Mouse (Mus musculus): ENCODE data around the gene Cnih1.

DNA sequence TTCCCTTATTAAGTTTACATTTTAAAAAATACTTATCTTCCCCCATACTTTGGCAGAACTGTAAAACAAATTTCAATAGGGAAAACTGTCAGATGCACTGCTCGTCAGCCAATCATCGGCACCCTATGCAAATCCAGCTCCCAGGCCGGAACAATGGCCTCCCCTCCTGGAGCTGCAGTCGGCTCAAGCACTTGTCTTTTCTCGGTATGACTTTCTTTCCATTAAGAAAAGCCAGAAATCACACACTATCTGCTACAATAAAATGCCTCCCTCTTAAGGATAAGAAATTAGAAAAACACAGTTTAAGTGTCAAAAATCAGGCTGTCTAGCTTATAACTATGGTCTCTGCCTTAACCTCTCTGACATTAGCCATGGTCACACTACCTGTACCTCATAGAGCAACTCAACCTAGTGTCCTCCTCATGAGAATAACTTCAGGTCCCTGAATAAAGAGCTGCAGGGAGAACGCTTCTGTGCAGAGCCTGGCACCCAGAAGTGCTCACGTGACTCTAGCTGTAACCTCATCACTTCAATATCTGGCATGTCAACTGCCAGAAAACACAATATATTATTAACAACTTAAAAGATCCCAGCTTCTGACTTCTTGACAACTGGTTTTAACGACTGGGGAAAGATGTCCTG is 5.9 kb downstream of the Cnih1 start:
- no peak for TF ChIP-seq POLR2A (IDR thresholded peaks at IDR 0.05; ENCODE audit: insufficient read depth, low read depth, low read length)
- no peak for TF ChIP-seq CTCF (IDR thresholded peaks at IDR 0.05)
